Mouse (Mus musculus): ENCODE data around the gene Cldn4. TPM values are rescaled to one million over a fixed set of nuclear protein-coding genes. Genes with fewer than 3 reads are reported as not detected.

Gene Cldn4
- polyA plus RNA-seq (2017; shearing (Covaris generic)) = not detected

DNA sequence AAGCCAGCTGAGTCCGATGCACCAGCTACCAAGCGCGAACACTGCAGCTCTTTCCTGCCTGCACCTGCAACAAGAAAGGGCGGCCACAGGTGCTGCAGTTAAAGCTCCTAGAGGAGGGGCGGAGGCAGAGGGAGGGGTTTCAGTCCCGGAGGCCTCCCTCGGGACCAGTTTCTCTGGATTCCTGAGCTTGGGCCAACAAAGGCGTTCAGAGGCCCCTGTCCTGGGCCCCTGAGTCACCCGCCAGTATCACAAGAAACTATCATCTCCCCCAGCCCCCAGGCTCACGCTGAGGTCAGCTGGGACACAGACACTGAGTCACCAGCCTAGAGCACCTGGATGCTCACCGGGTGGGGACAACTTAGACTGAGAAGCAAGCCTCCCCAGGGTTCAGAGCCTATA, at the start of gene Cldn4:
TSS of gene Cldn4 (minus strand) at position 78 of the 399 bp plus-strand sequence.

DNA sequence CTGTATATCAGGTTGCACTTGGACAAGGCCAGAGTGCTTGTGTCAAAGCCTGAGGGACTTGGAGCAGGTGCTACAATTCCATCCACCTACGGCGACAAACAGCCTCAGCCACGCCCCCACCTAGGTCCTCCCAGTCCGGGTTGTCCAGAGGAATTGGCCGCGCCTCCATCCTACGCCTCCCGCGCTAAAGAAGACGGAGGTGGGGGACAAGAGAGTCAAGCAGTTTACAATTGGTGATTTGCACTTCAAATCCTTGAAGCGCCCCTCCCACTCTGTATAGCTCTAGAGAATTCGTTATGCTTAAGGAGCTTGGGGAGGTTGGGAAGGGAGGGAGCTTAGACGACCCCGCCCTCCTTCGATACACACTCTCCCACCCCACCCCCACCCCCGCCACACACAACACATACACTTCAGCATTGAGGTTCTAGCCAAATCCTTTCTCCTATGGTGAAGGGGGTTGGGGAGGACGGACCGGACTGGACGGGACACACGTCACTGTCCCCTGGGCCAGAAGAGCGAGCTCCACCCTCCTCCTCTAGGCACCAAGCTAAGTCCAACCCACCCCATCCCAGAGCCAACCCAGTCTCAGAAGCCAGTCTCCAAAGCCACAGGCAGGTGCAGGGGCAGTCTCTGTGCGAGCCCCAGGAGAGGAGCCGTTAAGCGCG, 39.0 kb upstream of the Cldn4 start, which contains the start of gene Cldn3:
TSS of gene Cldn3 (plus strand) at position 582 of the 665 bp plus-strand sequence.

DNA sequence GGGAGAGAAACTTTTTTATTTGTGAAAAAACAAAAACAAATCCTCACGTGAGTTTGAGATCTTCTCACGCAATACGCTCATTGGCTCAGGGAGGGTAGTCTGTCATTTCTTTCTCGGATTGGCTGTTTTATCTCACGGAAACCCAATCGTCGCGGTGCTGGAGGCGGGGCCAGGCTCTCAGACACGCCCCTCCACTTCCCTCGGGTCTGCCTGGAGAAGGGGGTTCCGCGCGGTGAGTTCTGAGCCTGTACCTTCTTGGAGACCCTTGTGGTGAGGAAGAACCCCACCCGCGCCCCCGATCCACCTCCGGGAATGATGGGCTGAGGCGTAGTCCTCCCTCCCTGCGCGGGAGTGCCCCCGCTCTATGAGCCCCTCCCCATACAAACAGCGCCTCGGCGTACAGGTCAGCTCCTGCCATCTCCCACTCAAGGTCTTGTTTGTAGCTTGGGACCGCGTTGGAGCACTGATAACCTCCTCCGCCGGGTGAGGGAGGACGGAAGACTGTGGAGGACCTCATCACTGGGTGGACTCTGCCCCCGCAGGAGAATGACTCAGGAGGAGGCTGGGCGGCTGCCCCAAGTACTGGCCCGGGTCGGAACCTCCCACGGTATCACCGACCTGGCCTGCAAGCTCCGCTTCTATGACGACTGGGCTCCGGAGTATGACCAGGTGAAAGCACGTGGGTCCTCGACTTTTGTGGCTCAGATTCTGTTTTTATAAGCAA, 14.4 kb downstream of the Cldn4 start, which contains the start of gene Mettl27:
TSS of gene Mettl27 (plus strand) at position 190 of the 724 bp plus-strand sequence.

DNA sequence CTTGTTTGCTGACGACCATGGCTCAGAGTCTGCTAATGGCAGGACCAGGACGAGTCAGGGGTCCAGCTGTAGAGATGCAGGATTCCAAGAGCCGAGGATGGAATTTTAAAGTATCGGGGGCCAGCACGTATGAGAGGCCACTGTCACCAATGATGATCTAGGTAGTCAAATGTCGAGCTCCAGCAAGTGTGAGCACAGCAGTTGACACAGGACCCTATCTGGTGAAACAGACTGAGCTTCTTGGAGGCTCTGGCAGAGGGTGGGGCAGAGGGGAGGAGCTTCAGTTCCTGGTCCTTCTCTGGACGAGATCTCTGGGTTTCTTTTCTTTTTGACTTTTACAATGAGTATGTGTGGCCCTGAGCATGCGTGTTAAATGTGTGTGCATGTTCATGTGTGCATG, 31.4 kb downstream of the Cldn4 start, which contains the start of gene Cldn13:
TSS of gene Cldn13 (minus strand) at position 216 of the 400 bp plus-strand sequence.

DNA sequence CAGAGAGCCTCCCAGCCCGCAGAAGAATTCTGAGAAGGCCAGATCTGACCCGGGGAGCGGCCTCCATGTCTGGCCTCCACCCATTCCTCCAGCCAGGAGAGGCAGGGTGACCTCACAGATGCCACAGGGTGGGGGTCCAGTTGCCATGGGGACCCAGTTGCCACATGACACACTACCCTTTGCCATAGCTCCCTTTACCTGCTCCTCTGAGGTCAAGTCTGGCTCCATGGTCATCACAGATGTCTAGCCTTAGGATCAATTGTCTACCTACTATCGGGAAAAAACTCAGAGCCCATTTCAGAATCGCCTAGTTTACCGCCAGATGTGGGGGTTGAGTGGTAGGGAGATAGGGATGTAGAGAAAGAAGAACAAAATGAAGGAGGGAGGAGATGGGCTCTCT, 40.1 kb downstream of the Cldn4 start, which contains the start of gene Tmem270:
TSS of gene Tmem270 (minus strand) at position 101 of the 400 bp plus-strand sequence.

Other genes starting within 250 kb of the Cldn4 start
- not detected for gene Eln, start 199.6 kb downstream of the Cldn4 start, polyA plus RNA-seq (2017; shearing (Covaris generic))
- not detected for gene Tmem270, start 40.2 kb downstream of the Cldn4 start, polyA plus RNA-seq (2017; shearing (Covaris generic))
- gene Cldn13, start 31.4 kb downstream of the Cldn4 start, polyA plus RNA-seq (2017; shearing (Covaris generic)) = not detected
- gene Mettl27, start 14.6 kb downstream of the Cldn4 start, polyA plus RNA-seq (2017; shearing (Covaris generic)) = 4.1 TPM
- not detected for gene Cldn3, start 39.3 kb upstream of the Cldn4 start, polyA plus RNA-seq (2017; shearing (Covaris generic))
- 64.6 TPM for gene Abhd11, start 62.2 kb upstream of the Cldn4 start, polyA plus RNA-seq (2017; shearing (Covaris generic))
- 4.2 TPM for gene Stx1a, start 76.5 kb upstream of the Cldn4 start, polyA plus RNA-seq (2017; shearing (Covaris generic))
- gene Dnajc30, start 117.3 kb upstream of the Cldn4 start, polyA plus RNA-seq (2017; shearing (Covaris generic)) = 9.6 TPM
- 86.6 TPM for gene Bud23, start 118.0 kb upstream of the Cldn4 start, polyA plus RNA-seq (2017; shearing (Covaris generic))
- gene Vps37d, start 131.3 kb upstream of the Cldn4 start, polyA plus RNA-seq (2017; shearing (Covaris generic)) = not detected
- not detected for gene Mlxipl, start 143.0 kb upstream of the Cldn4 start, polyA plus RNA-seq (2017; shearing (Covaris generic))
- 19.3 TPM for gene Tbl2, start 202.7 kb upstream of the Cldn4 start, polyA plus RNA-seq (2017; shearing (Covaris generic))
- gene Bcl7b, start 221.3 kb upstream of the Cldn4 start, polyA plus RNA-seq (2017; shearing (Covaris generic)) = 121 TPM
- 44.1 TPM for gene Baz1b, start 240.3 kb upstream of the Cldn4 start, polyA plus RNA-seq (2017; shearing (Covaris generic))

All from effector memory CD4-positive, alpha-beta T cell, adult 5 months (primary cell).